Mouse (Mus musculus): Measurements from ENCODE around the gene Cmss1. TPM values are rescaled to one million over a fixed set of nuclear protein-coding genes. Genes with fewer than 3 reads are reported as not detected.

The Cmss1 gene
- polyA plus RNA-seq, 1 experiment from 2014 or later = 40.0 TPM

DNA sequence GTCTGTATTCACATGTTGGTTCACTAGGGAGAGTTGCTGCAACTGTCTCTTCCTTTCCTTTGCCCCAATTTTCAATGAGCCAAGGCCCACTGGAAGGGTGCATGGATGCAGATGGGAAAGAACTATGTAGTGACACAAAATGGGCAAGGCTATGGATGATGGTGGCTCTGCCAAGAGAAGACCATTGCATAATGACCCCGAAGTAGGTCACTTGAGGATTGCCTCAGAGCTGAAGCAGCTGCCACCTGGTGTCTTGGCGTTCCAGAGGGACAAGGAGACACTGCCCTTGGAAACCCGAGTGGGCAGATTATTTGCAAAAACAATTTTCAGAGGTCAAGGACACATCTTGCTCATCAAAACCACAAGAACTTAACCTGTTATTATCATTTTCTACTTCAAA is 257.6 kb downstream of the Cmss1 start:
- Histone ChIP-seq H3K9me3 (replicated peaks) (no peaks in the 10 kb centered on the region), H3K27ac (replicated peaks) (no peak overlapping the region), H3K4me1 (no peaks in the 10 kb centered on the region), H3K4me3 (replicated peaks) (no peak overlapping the region), H3K27me3 (replicated peaks) (no peaks in the 10 kb centered on the region), H3K9ac (replicated peaks) (no peak overlapping the region), H3K36me3 (no peaks in the 10 kb centered on the region), H3K4me2 (no peak overlapping the region)
- 93% methylated on average over 3 of the region's 3 CpGs for WGBS
- no peak for ATAC-seq (ENCODE audit: low FRiP score)

DNA sequence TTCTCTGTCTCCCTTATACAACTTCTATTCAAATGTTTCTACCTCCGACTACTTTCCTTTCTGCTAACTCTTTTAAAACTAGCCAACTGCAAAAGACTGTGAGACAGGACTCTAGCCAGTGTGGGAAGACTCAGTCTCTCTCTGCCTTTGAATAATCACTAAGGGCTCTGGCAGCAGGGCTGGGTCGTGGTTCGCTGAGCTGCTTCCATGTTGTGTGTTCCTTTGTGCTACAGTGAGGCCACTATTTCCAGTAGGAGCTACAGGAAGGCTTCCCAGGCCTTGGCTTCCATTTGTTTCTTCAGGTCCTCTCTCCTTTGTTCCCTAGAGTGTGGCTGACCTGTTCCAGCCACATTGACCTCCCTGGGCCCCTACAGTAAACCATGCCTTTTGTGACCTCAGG is 260.4 kb downstream of the Cmss1 start:
- Histone ChIP-seq H3K9me3 (replicated peaks) (no peaks in the 10 kb centered on the region), H3K4me2 (no peak overlapping the region), H3K4me3 (replicated peaks) (no peak overlapping the region), H3K9ac (replicated peaks) (no peak overlapping the region), H3K27me3 (replicated peaks) (no peaks in the 10 kb centered on the region), H3K36me3 (no peaks in the 10 kb centered on the region), H3K27ac (replicated peaks) (no peak overlapping the region), H3K4me1 (no peaks in the 10 kb centered on the region)
- 71% methylated on average over 3 of the region's 3 CpGs for WGBS
- ATAC-seq (ENCODE audit: low FRiP score) = no peak

DNA sequence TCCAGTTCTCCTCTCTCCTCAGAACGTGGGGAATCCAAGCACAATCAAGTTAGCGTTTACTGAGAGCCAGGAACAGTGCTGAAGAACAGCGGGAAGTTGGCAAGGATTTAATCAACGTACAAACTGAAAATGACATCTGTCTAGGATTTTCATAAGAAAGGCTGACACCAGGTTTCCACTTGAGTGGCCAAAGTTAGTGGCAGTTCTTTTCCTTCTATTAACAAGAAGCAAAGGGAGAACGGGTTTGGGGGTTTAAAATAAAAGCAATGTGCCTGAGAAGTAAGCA is 266.1 kb downstream of the Cmss1 start:
- ATAC-seq (ENCODE audit: low FRiP score) = no peak
- no peaks in the 10 kb centered on the region for H3K9me3 ChIP-seq (replicated peaks)
- no peak overlapping the region for H3K4me3 ChIP-seq (replicated peaks)
- H3K36me3 ChIP-seq = no peaks in the 10 kb centered on the region
- WGBS = 78% methylated on average over 5 of the region's 5 CpGs
- H3K9ac ChIP-seq (replicated peaks) = no peak overlapping the region
- no peaks in the 10 kb centered on the region for H3K4me1 ChIP-seq
- no peaks in the 10 kb centered on the region for H3K27me3 ChIP-seq (replicated peaks)
- H3K4me2 ChIP-seq = no peak overlapping the region
- no peak overlapping the region for H3K27ac ChIP-seq (replicated peaks)

DNA sequence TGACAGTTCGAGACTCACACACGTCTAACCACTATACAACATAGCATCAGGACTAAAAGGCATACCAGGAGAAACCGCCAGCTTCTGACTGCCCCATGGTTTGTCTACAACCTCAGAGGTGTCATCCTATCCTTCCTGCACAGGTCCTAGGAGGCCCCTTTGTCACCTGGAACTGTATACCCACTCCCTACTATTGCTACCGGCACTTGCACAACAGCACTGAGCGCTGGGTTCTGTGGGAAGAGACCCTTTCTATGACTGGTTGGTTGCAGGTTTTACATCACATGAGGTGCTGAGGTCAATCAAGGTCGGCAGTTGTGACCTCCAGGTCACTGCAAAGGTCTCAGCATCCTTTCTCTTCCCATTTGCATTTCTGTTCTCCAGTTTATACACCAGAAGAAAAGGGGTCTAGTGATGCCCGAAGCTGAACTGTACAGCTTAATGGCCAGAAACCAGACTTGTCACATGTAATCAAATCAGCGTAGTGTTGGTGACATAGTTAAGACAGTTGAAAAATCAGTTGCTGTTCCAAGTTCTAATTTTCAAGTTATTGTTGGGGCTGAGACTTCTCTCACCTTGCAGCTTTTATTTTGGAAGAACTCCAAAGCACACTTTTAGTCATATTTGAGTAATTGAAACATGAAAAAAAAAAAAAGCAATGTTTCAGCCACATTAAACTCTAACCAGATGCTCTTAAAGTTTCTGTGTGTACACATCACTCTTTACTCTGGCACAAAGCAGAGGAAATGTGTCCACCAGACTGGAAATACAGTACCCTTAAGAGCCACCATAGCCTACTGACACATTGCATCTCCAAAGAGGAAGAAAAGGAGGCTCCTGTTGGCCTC is 266.7 kb downstream of the Cmss1 start:
- ATAC-seq (ENCODE audit: low FRiP score) = no peak
- no peak overlapping the region for H3K4me2 ChIP-seq
- H3K36me3 ChIP-seq = no peaks in the 10 kb centered on the region
- 91% methylated on average over 8 of the region's 8 CpGs for WGBS
- no peak overlapping the region for H3K27ac ChIP-seq (replicated peaks)
- no peak overlapping the region for H3K9ac ChIP-seq (replicated peaks)
- H3K4me3 ChIP-seq (replicated peaks) = no peak overlapping the region
- H3K27me3 ChIP-seq (replicated peaks) = no peaks in the 10 kb centered on the region
- no peaks in the 10 kb centered on the region for H3K4me1 ChIP-seq
- H3K9me3 ChIP-seq (replicated peaks) = no peaks in the 10 kb centered on the region

DNA sequence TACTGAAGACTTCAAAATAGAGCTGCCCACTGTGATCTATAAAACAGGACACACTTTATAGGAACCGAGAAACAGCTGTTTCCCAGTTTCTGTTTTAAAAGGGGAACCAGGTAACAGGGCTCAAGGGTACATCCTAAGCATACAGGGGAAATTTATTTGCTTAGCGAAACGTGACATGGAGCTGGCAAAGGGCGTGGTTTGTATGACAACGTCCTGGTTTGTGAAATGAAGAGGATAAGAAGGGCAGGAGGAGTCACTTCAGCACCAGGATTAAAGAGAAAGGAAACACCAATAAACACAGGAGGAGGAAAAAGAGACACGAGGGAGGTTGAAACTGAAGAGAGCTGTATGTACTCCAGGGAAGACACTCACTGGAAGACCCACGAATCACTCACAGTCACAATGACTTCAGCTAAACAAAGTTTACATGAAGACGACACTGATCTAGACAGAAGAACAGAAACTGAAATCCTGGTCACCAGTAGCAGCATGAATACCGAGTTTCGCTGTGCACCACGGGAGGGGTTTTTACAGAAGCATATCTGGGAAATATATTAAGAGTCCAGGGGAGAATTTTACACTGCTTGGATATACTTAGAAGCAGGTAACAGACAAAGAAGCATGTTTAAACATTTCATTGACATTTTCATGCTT is 269.8 kb downstream of the Cmss1 start:
- Histone ChIP-seq H3K9ac (replicated peaks) (no peak overlapping the region), H3K4me1 (no peaks in the 10 kb centered on the region), H3K36me3 (no peaks in the 10 kb centered on the region), H3K4me2 (no peak overlapping the region), H3K9me3 (replicated peaks) (no peaks in the 10 kb centered on the region), H3K27ac (replicated peaks) (no peak overlapping the region), H3K4me3 (replicated peaks) (no peak overlapping the region), H3K27me3 (replicated peaks) (no peaks in the 10 kb centered on the region)
- ATAC-seq (ENCODE audit: low FRiP score) = no peak
- 77% methylated on average over 11 of the region's 11 CpGs for WGBS

DNA sequence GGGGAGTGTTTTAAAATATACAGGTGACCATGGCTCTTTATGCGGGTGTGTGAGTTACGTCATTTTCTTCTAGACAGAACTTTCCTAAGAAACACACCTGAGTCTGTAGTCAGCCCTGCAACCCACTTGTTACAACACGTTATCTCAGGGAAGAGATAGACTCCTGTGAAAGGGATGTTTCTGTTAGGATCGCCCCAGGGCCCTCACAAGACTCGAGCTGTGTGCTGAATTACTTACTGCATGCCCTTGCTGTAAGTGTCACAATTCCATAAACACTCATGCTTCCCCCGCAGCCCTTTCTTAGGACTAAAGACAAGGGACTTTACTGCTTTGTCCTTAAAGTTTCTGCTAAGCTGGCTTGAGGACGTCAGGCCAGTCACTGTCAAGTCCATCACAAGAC is 274.4 kb downstream of the Cmss1 start:
- WGBS = 84% methylated on average over 7 of the region's 7 CpGs
- no peak overlapping the region for H3K27ac ChIP-seq (replicated peaks)
- H3K9me3 ChIP-seq (replicated peaks) = no peaks in the 10 kb centered on the region
- no peaks in the 10 kb centered on the region for H3K36me3 ChIP-seq
- no peak overlapping the region for H3K9ac ChIP-seq (replicated peaks)
- no peaks in the 10 kb centered on the region for H3K4me1 ChIP-seq
- H3K27me3 ChIP-seq (replicated peaks) = no peaks in the 10 kb centered on the region
- H3K4me2 ChIP-seq = no peak overlapping the region
- H3K4me3 ChIP-seq (replicated peaks) = no peak overlapping the region
- no peak for ATAC-seq (ENCODE audit: low FRiP score)

DNA sequence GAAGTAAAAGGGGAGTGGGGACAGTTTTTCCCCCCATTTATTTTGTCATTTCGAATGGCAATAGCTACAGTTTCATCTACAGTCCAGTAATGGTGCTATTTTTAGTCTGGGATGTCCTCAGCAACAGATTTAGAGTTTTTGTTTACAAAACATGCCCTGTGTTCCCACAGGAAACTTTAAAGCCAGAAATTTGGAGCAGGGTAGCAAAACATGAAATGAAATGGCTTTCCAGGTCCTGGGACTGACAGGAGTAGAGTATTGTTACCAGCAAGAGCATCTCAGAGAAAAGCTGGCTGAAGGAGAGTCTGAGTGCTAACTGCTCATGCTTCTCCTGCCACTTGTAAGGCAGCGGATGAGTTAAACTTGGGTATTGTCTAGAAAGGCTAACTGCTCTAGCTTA is 276.6 kb downstream of the Cmss1 start:
- no peaks in the 10 kb centered on the region for H3K27me3 ChIP-seq (replicated peaks)
- no peaks in the 10 kb centered on the region for H3K4me1 ChIP-seq
- H3K9me3 ChIP-seq (replicated peaks) = no peaks in the 10 kb centered on the region
- H3K36me3 ChIP-seq = no peaks in the 10 kb centered on the region
- 87% methylated on average over 2 of the region's 2 CpGs for WGBS
- no peak for ATAC-seq (ENCODE audit: low FRiP score)
- no peak overlapping the region for H3K9ac ChIP-seq (replicated peaks)
- no peak overlapping the region for H3K27ac ChIP-seq (replicated peaks)
- no peak overlapping the region for H3K4me2 ChIP-seq
- H3K4me3 ChIP-seq (replicated peaks) = no peak overlapping the region

GRCm38 (mm10) chr16:57329028-57329427 is 277.6 kb downstream of the Cmss1 start:
- H3K9ac ChIP-seq (replicated peaks) = no peak overlapping the region
- H3K4me2 ChIP-seq = no peak overlapping the region
- no peaks in the 10 kb centered on the region for H3K9me3 ChIP-seq (replicated peaks)
- WGBS = 85% methylated on average over 8 of the region's 8 CpGs
- ATAC-seq (ENCODE audit: low FRiP score) = no peak
- H3K36me3 ChIP-seq = no peaks in the 10 kb centered on the region
- no peaks in the 10 kb centered on the region for H3K27me3 ChIP-seq (replicated peaks)
- H3K4me3 ChIP-seq (replicated peaks) = no peak overlapping the region
- H3K4me1 ChIP-seq = no peaks in the 10 kb centered on the region
- no peak overlapping the region for H3K27ac ChIP-seq (replicated peaks)

GRCm38 (mm10) chr16:57326996-57327395 is 279.7 kb downstream of the Cmss1 start:
- WGBS = 72% methylated on average over 7 of the region's 7 CpGs

GRCm38 (mm10) chr16:57319284-57320124 is 287.2 kb downstream of the Cmss1 start:
- Histone ChIP-seq H3K4me2 (no peak overlapping the region), H3K36me3 (no peaks in the 10 kb centered on the region), H3K4me1 (no peaks in the 10 kb centered on the region), H3K27me3 (replicated peaks) (no peaks in the 10 kb centered on the region), H3K27ac (replicated peaks) (no peak overlapping the region), H3K4me3 (replicated peaks) (no peak overlapping the region), H3K9ac (replicated peaks) (no peak overlapping the region), H3K9me3 (replicated peaks) (no peaks in the 10 kb centered on the region)
- 68% methylated on average over 7 of the region's 7 CpGs for WGBS
- no peak for ATAC-seq (ENCODE audit: low FRiP score)

More at GRCm38 (mm10) chr16:57326996-57327395, 279.7 kb downstream of the Cmss1 start:
- no peak overlapping the region for H3K9ac ChIP-seq (replicated peaks)
- no peak overlapping the region for H3K4me3 ChIP-seq (replicated peaks)
- no peaks in the 10 kb centered on the region for H3K9me3 ChIP-seq (replicated peaks)
- no peaks in the 10 kb centered on the region for H3K36me3 ChIP-seq
- no peaks in the 10 kb centered on the region for H3K27me3 ChIP-seq (replicated peaks)
- no peak overlapping the region for H3K27ac ChIP-seq (replicated peaks)
- no peak overlapping the region for H3K4me2 ChIP-seq
- no peak for ATAC-seq (ENCODE audit: low FRiP score)
- no peaks in the 10 kb centered on the region for H3K4me1 ChIP-seq

DNA sequence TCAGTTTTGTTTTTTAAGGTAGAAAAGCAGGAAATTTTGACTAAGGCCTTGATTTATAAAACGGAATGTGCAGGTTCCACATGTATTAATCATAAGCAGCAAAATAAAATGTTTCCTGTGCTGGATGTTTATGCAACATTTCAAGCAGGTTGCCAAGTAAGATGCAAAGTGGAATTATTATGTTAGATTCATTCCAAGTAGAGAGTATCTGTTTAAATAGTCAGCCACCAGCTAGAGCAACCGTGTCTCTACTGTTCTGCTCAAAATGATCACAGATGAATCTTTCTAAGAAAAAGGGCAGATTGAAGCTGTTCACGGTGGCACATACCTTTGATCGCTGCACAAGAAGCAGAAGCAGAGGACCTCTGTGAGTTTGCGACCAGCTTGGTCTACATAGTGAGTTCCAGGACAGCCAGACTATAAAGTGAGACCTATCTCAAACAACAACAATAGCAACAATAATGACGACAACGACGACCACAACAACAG is 288.0 kb downstream of the Cmss1 start:
- no peak overlapping the region for H3K4me2 ChIP-seq
- H3K4me3 ChIP-seq (replicated peaks) = no peak overlapping the region
- H3K9me3 ChIP-seq (replicated peaks) = no peaks in the 10 kb centered on the region
- no peak overlapping the region for H3K9ac ChIP-seq (replicated peaks)
- H3K4me1 ChIP-seq = no peaks in the 10 kb centered on the region
- 78% methylated on average over 8 of the region's 8 CpGs for WGBS
- no peak overlapping the region for H3K27ac ChIP-seq (replicated peaks)
- ATAC-seq (ENCODE audit: low FRiP score) = no peak
- no peaks in the 10 kb centered on the region for H3K36me3 ChIP-seq
- H3K27me3 ChIP-seq (replicated peaks) = no peaks in the 10 kb centered on the region
